Mouse (Mus musculus) left cerebral cortex, postnatal 25 days (tissue): ENCODE measurements around the gene Sh3bp5l. TPM values are rescaled to one million over a fixed set of nuclear protein-coding genes. Genes with fewer than 3 reads are reported as not detected.

Source experiments
- DNase-seq, 2 experiments: peaks; one replicate each; pipeline ENCODE4 v3.0.0; 2022; ENCODE audit warnings: low spot score in 2 of 2, mixed read lengths in 1 of 2
- intact Hi-C: fragments of 180-260 bp; cut with DNase I; formaldehyde crosslinking; loops from one replicate; pipeline ENCODE4 v1.15.1; 2025
- total RNA-seq, 2 experiments: library from RNA; stranded (reverse); gene quantifications; 2 replicates each; pipeline ENCODE4 v1.2.3; 2021

Sh3bp5l gene
- total RNA-seq, 2 experiments from 2014 or later, result 62.2 to 62.5 TPM

GRCm38 (mm10) chr11:58316344-58316743 is 14.2 kb upstream of the Sh3bp5l start:
- intact Hi-C loops, result no loop called here
- DNase-seq, result no peak

GRCm38 (mm10) chr11:58316768-58317390 is 13.6 kb upstream of the Sh3bp5l start:
- intact Hi-C loops, result no loop called here

GRCm38 (mm10) chr11:58322824-58323569 is 7.5 kb upstream of the Sh3bp5l start:
- peak; percentile 97 to 98 for DNase-seq
- intact Hi-C loops, result no loop called here

More at GRCm38 (mm10) chr11:58316768-58317390, 13.6 kb upstream of the Sh3bp5l start:
- DNase-seq, result no peak

DNA sequence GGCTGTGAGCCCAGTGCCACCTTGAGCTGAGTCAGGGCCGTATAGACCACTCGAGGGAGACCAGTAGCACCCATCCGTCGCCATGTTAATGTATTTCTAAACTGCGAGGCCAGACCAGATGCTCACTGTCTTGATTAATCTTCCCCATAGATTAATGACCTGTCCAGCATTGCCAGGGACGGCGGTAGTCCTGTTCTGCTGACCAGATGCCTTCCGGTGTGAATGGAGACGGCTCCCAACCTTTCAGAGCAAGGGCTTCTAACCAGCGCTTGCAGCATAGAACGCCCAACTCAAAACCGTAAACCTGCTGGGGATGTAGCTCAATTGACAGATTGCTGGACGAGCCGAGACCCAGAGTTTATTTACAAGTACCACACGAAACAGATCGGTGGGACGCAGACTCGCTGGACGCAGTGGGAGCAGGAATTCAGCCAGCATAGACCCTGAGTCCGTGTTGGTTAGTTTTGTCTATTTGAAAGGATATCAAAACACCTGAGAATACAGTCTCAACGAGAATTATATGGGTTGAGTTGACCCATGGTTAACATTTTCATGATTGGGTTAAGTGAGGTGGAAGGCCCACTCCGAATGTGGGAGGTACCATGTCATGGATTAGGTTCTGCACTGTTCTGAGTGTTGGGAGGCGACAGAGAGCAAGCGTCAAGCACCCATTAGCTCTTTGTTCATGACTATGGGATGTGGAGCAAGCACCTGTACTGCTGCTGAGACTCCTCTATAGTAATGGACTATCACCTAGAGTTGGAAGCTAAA is 6.8 kb upstream of the Sh3bp5l start:
- intact Hi-C loops, result no loop called here
- DNase-seq, result no peak

DNA sequence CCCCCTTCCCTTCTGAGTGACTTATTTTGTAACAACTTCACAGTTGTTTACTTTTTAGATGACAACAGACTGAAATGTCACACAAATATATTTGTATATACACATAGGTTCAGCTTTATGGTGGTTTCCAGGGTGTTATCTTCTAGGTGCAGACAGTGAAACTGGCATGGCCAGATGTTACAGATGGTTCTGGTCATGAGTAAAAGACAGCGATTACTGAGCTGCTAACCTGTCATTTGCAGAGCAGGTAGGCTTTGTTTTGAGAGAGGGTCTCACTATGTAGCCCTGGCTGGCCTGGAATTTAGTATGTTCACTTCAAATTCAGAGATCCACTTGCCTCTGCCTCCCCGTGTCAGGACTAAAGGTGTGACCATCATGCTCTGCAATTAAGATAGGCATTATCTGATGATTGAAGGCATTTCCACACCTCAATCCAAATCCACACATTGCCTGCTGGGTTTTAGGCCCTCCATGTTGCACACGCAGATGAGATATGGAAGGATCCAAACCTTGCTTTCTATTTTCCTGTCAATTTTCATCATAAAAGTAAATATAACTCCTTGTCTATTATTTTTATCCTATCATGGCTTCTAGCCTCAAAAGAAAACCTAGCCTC is 5.8 kb upstream of the Sh3bp5l start:
- no peak for DNase-seq
- intact Hi-C loops, result no loop called here

DNA sequence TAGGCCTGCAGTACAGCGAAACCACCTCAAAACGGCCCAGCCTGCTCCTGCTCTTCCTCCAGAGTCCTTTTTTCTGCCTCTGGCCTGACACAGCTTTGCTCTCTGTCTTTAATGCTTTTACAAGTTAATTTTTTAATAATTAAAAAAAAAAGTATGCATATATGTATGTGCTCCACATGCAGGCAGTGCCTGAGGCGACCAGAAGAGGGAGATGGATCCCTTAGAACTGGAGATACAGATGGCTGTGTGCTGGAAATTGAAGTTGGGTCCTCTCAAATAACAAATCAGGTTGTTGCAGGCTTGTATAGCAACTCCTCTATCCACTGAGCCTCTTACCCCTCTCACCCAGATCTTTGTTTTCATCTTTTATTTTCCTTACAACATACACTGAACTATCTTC is 3.7 kb upstream of the Sh3bp5l start:
- no peak for DNase-seq

DNA sequence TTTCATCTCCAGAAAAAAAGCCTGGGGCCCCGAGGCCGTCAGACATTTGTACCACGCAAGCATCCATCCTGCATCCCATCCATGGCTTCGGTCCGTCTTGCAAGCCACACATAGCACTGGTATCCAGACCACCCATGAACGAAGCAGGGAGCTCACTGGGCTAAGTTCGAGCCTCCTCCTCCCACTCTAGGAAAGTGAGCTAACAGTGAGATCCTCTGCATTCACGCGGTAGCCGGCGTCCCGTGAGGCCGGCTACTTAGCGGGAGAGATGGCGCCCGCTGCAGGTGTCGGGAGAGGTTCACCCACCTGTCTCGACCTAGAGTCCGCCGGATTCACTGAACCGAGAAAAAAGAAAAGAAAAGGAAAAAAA is 633 bp upstream of the Sh3bp5l start:
- intact Hi-C loops, result no loop called here
- no peak for DNase-seq

More for the DNA sequence above, 3.7 kb upstream of the Sh3bp5l start:
- intact Hi-C loops, result no loop called here

- DNase-seq, result no peak
- intact Hi-C loops, result no loop called here
Observed at GRCm38 (mm10) chr11:58331149-58331495, 598 bp downstream of the Sh3bp5l start.

DNA sequence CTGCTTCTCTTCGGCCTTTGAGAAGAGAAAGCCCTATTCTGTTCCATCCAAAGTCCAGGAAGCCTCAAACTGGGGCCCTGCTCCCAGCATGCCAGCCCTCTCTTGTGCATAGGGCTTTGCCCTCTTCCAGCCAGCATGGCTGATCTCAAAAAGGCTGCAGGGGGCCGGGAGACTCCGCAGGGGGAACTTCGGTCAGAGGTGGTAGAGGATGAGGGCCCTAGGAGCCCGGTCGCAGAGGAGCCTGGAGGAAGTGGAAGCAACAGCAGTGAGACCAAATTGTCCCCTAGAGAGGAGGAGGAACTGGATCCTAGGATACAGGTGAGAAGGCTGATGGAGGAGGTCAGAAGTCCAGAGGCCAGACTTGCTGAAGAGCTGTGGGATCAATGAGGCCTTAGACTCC is 1.0 kb downstream of the Sh3bp5l start:
- intact Hi-C loops, result no loop called here
- no peak for DNase-seq

DNA sequence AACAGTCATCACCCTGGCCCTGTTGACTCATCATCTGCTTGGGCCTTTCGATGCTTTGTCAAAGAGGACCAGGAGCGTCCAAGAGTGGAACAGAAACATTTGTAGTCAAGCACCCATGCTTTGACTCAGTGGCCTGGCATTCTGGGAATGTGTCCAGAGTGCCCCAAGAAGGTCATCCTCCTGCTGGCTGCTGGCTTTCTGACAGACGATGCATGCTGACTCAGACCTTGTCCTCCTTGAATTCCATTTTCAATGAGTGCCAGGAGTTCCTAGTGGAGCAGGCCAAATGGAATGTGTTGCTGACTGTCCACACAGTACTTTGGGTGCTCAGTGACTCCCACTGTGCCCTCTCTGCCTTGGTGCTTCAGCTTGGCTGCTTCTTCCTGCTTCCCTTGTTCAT is 4.2 kb downstream of the Sh3bp5l start:
- DNase-seq, result no peak
- intact Hi-C loops, result no loop called here

- DNase-seq, result no peak
Observed at GRCm38 (mm10) chr11:58346745-58347144, 16.2 kb downstream of the Sh3bp5l start.

GRCm38 (mm10) chr11:58350628-58351027 is 20.1 kb downstream of the Sh3bp5l start:
- intact Hi-C loops, result no loop called here

More at GRCm38 (mm10) chr11:58346745-58347144, 16.2 kb downstream of the Sh3bp5l start:
- intact Hi-C loops, result no loop called here

DNA sequence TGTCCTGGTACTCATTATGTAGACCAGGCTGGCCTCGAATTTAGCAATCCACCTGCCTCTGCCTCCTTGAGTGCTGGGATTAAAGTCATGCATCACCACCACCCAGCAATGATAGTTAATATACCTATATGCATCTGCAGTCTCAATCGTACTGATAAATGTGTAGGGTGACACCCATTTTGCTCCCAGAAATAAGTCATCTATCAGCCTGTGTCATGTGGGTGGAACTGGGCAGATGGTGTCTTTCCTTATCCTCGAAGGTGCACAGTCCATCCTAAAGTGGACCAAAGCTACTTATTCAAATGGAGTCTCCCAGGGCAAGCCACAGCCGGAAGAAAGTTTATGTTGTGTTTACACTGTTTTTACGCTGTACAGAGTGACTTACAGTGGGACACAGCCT is 20.7 kb downstream of the Sh3bp5l start:
- DNase-seq, result no peak
- intact Hi-C loops, result no loop called here

More at GRCm38 (mm10) chr11:58350628-58351027, 20.1 kb downstream of the Sh3bp5l start:
- no peak for DNase-seq

- DNase-seq, result no peak
- intact Hi-C loops, result no loop called here
Observed at GRCm38 (mm10) chr11:58352681-58353548, 22.4 kb downstream of the Sh3bp5l start.

- no peak for DNase-seq
- intact Hi-C loops, result no loop called here
Observed at GRCm38 (mm10) chr11:58353709-58354108, 23.2 kb downstream of the Sh3bp5l start.

- intact Hi-C loops, result no loop called here
- DNase-seq, result peak; percentile 53 to 79
Observed at GRCm38 (mm10) chr11:58354476-58354875, 24.0 kb downstream of the Sh3bp5l start.

GRCm38 (mm10) chr11:58354927-58355326 is 24.4 kb downstream of the Sh3bp5l start:
- peak; percentile 25 to 73 for DNase-seq
- intact Hi-C loops, result no loop called here

DNA sequence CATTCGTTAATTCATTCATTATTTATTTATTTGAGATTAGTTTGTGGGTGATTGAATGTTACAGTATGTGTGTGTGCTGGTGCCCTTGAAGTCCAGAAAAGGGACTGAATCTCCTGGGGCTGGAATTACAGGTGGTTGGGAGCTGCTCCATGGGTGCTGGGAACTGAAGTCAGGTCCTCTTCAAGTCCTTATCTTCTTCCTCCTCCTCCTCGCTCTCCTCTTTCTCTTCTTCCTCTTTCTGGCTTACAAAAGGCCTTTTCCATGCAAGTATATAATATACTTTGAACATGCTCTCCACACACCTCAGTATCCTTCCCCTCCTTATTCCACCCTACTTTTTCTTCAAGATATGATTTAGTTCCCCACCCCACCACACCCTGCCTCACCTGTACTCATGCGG is 26.5 kb downstream of the Sh3bp5l start:
- intact Hi-C loops, result no loop called here
- DNase-seq, result no peak

DNA sequence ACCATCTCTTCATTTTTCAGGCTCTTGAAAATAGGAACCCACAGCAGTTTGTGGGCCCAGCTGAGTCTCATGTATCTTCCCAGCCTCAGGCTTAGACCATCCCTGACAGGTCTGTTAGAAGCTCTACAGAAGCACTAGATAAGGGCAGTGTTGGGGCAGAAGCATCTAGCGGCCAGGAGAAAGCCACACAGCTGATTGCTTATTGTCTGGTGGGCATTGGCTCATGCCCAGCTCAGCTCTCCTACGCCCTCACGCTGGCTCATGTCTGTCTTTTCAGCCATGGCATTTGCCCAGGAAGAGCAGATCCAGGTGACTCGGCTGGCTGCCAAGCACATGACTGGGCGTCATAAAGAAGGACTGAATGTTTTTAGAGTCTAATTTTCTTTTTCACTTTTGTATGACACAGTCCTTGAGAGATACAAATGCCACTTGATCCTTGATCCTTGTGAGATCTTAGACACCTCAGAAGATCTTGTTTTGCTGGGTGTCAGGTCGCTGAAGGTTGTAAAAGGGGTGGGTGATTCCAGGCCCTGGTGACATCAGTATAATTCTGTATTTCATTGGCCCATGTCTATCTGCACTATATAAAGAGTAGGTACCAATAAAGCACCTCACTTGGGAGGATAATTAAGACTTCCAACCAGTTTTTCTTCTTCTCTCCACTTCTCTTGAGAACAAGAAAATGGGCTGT is 27.5 kb downstream of the Sh3bp5l start:
- intact Hi-C loops, result no loop called here
- DNase-seq, result no peak
